Comparison of ENCODE assay signal across 33 mouse cellular contexts in genomic region chr9:66493992-66494391, GRCm38 (mm10).
"Had no signal": no experiment of that assay in that cellular context is flagged by ENCODE, and none has a peak within 500 bp of the region (broad histone marks: within the 10 kb centered on the region; RNA-seq: fewer than 3 reads in every experiment).

No protein-coding gene starts in this region.

- H3K27me3 ChIP-seq: heart, embryonic 12.5 days; heart, embryonic 13.5 days; heart, embryonic 15.5 days; hindbrain, embryonic 12.5 days; hindbrain, embryonic 13.5 days; hindbrain, embryonic 15.5 days; intestine, embryonic 15.5 days; kidney, embryonic 15.5 days had no signal

- H3K4me2 ChIP-seq: heart, embryonic 12.5 days; heart, embryonic 13.5 days; heart, embryonic 15.5 days; hindbrain, embryonic 12.5 days; hindbrain, embryonic 13.5 days; hindbrain, embryonic 14.5 days; hindbrain, embryonic 15.5 days; intestine, embryonic 15.5 days; kidney, embryonic 15.5 days had no signal

- DNase-seq: heart, postnatal 10 days; heart, postnatal 14 days; heart, postnatal 36 days; heart, postnatal 4 days; kidney, adult 11 months; kidney, adult 18-20 months; kidney, adult 2 months; kidney, adult 8-10 months; kidney, adult 9 months; kidney, postnatal 10 days; kidney, postnatal 14 days; kidney, postnatal 25 days; kidney, postnatal 4 days; layer of hippocampus, adult 9-11 months; layer of hippocampus, postnatal 36 days had no signal

- H3K27ac ChIP-seq: heart, embryonic 13.5 days; heart, embryonic 15.5 days; hindbrain, embryonic 10.5 days; hindbrain, embryonic 12.5 days; hindbrain, embryonic 13.5 days; hindbrain, embryonic 14.5 days; hindbrain, embryonic 15.5 days; hindbrain, postnatal 0 days; intestine, embryonic 15.5 days; kidney, embryonic 15.5 days; kidney, postnatal 0 days; layer of hippocampus, adult 2 months; left cerebral cortex, adult 2 months had no signal

- H3K9me3 ChIP-seq: heart, embryonic 12.5 days; heart, embryonic 13.5 days; heart, embryonic 15.5 days; hindbrain, embryonic 10.5 days; hindbrain, embryonic 12.5 days; hindbrain, embryonic 13.5 days; hindbrain, embryonic 15.5 days; intestine, embryonic 15.5 days; kidney, embryonic 15.5 days had no signal

- H3K4me1 ChIP-seq: heart, embryonic 13.5 days; heart, embryonic 15.5 days; hindbrain, embryonic 10.5 days; hindbrain, embryonic 12.5 days; hindbrain, embryonic 13.5 days; hindbrain, embryonic 15.5 days; intestine, embryonic 15.5 days; kidney, embryonic 15.5 days had no signal

- H3K4me3 ChIP-seq: heart, embryonic 12.5 days; heart, embryonic 13.5 days; heart, embryonic 15.5 days; hindbrain, embryonic 10.5 days; hindbrain, embryonic 12.5 days; hindbrain, embryonic 13.5 days; hindbrain, embryonic 15.5 days; intestine, embryonic 15.5 days; kidney, embryonic 15.5 days; layer of hippocampus, adult 2 months; left cerebral cortex, adult 2 months had no signal

- H3K9ac ChIP-seq: heart, embryonic 12.5 days; heart, embryonic 13.5 days; heart, embryonic 15.5 days; hindbrain, embryonic 12.5 days; hindbrain, embryonic 13.5 days; hindbrain, embryonic 14.5 days; hindbrain, embryonic 15.5 days; intestine, embryonic 15.5 days; kidney, embryonic 15.5 days had no signal

- ATAC-seq: hindbrain, embryonic 16.5 days; hindbrain, postnatal 0 days; inflammation-experienced regulatory T-cells, adult 6 months; intestine, embryonic 15.5 days; intestine, embryonic 16.5 days; intestine, postnatal 0 days had no signal
